Mouse (Mus musculus) T-cell, adult 2 months (primary cell): ENCODE measurements around the gene Rnf182.

Source experiments
- DNase-seq: peaks from one replicate; pipeline ENCODE4 v3.0.0; 2022; ENCODE audit warnings: low spot score

Gene Rnf182

GRCm38 (mm10) chr13:43703471-43703870, 88.0 kb downstream of the Rnf182 start:
- DNase-seq: no peak

GRCm38 (mm10) chr13:43704533-43705116, 89.1 kb downstream of the Rnf182 start:
- no peak for DNase-seq

- no peak for DNase-seq
These were observed 90.9 kb downstream of the Rnf182 start for GRCm38 (mm10) chr13:43706387-43706786.

GRCm38 (mm10) chr13:43709529-43709928, 94.0 kb downstream of the Rnf182 start:
- DNase-seq: no peak

- no peak for DNase-seq
These were observed 96.3 kb downstream of the Rnf182 start for GRCm38 (mm10) chr13:43711708-43712314.

GRCm38 (mm10) chr13:43714741-43715140, 99.2 kb downstream of the Rnf182 start:
- no peak for DNase-seq

- no peak for DNase-seq
These were observed 100.0 kb downstream of the Rnf182 start for GRCm38 (mm10) chr13:43715466-43715865.

- no peak for DNase-seq
These were observed 101.1 kb downstream of the Rnf182 start for GRCm38 (mm10) chr13:43716514-43717036.

- DNase-seq: no peak
These were observed 102.7 kb downstream of the Rnf182 start for GRCm38 (mm10) chr13:43718173-43718572.

- DNase-seq: no peak
These were observed 105.0 kb downstream of the Rnf182 start for GRCm38 (mm10) chr13:43720496-43720895.
